In genomic region chr5:88933946-88934345, GRCm38 (mm10) we compare ENCODE assay signal across 9 mouse cellular contexts. TPM values are rescaled to one million over a fixed set of nuclear protein-coding genes. Genes with fewer than 3 reads are reported as not detected.
DNase-seq lines count a peak whose midpoint lies in the region; ATAC-seq lines count a peak whose summit lies in the region.
"Had no signal": no experiment of that assay in that cellular context is flagged by ENCODE, and none has a peak within 500 bp of the region (broad histone marks: within the 10 kb centered on the region; RNA-seq: fewer than 3 reads in every experiment).

No protein-coding gene starts in this region.

- no peak overlapping the region for H3K9ac ChIP-seq in forebrain, embryonic 13.5 days
- H3K9ac ChIP-seq: neural tube, embryonic 13.5 days had no signal

- WGBS in forebrain, embryonic 13.5 days, result 66% methylated on average over 14 of the region's 14 CpGs
- WGBS in forebrain, embryonic 10.5 days, result 83% methylated on average over 14 of the region's 14 CpGs

- ATAC-seq in forebrain, embryonic 13.5 days, result no peak
- ATAC-seq in inflammation-experienced regulatory T-cells, adult 6 months, result no peak

- no peaks in the 10 kb centered on the region for H3K9me3 ChIP-seq in forebrain, embryonic 13.5 days (replicated peaks)
- no peaks in the 10 kb centered on the region for H3K9me3 ChIP-seq in forebrain, embryonic 10.5 days
- H3K9me3 ChIP-seq: neural tube, embryonic 13.5 days had no signal

- peaks cover 29% of the 10 kb centered on the region for H3K4me1 ChIP-seq in forebrain, embryonic 13.5 days
- peaks cover 25% of the 10 kb centered on the region for H3K4me1 ChIP-seq in forebrain, embryonic 10.5 days

- no peaks in the 10 kb centered on the region for H3K36me3 ChIP-seq in forebrain, embryonic 13.5 days (ENCODE audit: poor library complexity, severe bottlenecking)
- H3K36me3 ChIP-seq in forebrain, embryonic 10.5 days (replicated peaks), result no peaks in the 10 kb centered on the region
- H3K36me3 ChIP-seq: neural tube, embryonic 13.5 days had no signal

- intact Hi-C loops in left cerebral cortex, postnatal 36 days (cut with DNase I), result loop anchor here (5.0 kb wide), 3 partner anchors 38 to 203 kb away; partner anchors contain the start of gene Slc4a4

- H3K27me3 ChIP-seq in forebrain, embryonic 13.5 days, result no peaks in the 10 kb centered on the region
- no peaks in the 10 kb centered on the region for H3K27me3 ChIP-seq in forebrain, embryonic 10.5 days (ENCODE audit: poor library complexity, severe bottlenecking)
- H3K27me3 ChIP-seq: neural tube, embryonic 13.5 days had no signal

- 0 out of 2 replicates have a peak overlapping the region, but pooled peaks have one; percentile 13 for H3K4me2 ChIP-seq in forebrain, embryonic 13.5 days
- H3K4me2 ChIP-seq: neural tube, embryonic 13.5 days had no signal

- H3K27ac ChIP-seq in forebrain, embryonic 13.5 days, result no peak overlapping the region
- H3K27ac ChIP-seq in forebrain, embryonic 10.5 days, result no peak overlapping the region
- H3K27ac ChIP-seq: neural tube, embryonic 13.5 days had no signal

- no peak for DNase-seq in forebrain, embryonic 10.5 days (ENCODE audit: extremely low spot score, low spot score)
- DNase-seq in right cerebral cortex, adult 18-20 months, result peak; percentile 84
- DNase-seq in right cerebral cortex, postnatal 4 days, result no peak
- peak; percentile 75 to 79 for DNase-seq in left cerebral cortex, postnatal 36 days (ENCODE audit: low spot score in 2 of 2)
- DNase-seq in natural killer cell, adult 2 months (ENCODE audit: low spot score in 2 of 2), result no peak
- no peak for DNase-seq in cerebellum, postnatal 4 days (ENCODE audit: low spot score in 2 of 2)

- no peak overlapping the region for H3K4me3 ChIP-seq in forebrain, embryonic 13.5 days
- H3K4me3 ChIP-seq in forebrain, embryonic 10.5 days, result no peak overlapping the region
- H3K4me3 ChIP-seq: neural tube, embryonic 13.5 days had no signal

RNA-seq across cellular contexts. Expression of gene Slc4a4, which starts 47.3 kb away (rescaled TPM):
- polyA plus RNA-seq in forebrain, embryonic 13.5 days (2015; fragmentation: Nextera tagmentation; extraction: Ambion mirVana), result 0.68 and 1.1 TPM in 2 replicates
- 1.3 and 1.7 TPM in 2 replicates for polyA plus RNA-seq in forebrain, embryonic 10.5 days (2016; fragmentation: Nextera tagmentation; extraction: Ambion mirVana)
- 100 to 1,000 TPM; 100 to 126 TPM for total RNA-seq in left cerebral cortex, postnatal 36 days (2021)
- polyA plus RNA-seq in inflammation-experienced regulatory T-cells, adult 6 months (2017; shearing (Covaris generic)), result under 1 TPM in 1 of 3 experiments, not detected in 2; 0.09 TPM

Comparison
In these comparisons a context has a peak if more than half of its experiments do, and no peak if none do; other contexts are left out.
1. DNase-seq: peak in right cerebral cortex, adult 18-20 months (single experiment) and left cerebral cortex, postnatal 36 days (2 of 2); none in forebrain, embryonic 10.5 days (single experiment), right cerebral cortex, postnatal 4 days (single experiment), natural killer cell, adult 2 months (0 of 2) and cerebellum, postnatal 4 days (0 of 2).